Mouse (Mus musculus) spleen, postnatal 36 days (tissue): ENCODE measurements around the gene Glb1l.

ENCODE experiments used
- DNase-seq, 2 experiments: peaks; one replicate each; pipeline ENCODE4 v3.0.0; 2022; ENCODE audit warnings: low spot score in 2 of 2, mixed read lengths in 1 of 2

Gene Glb1l

GRCm38 (mm10) chr1:75231224-75231623 is 20.6 kb upstream of the Glb1l start:
- no peak for DNase-seq

GRCm38 (mm10) chr1:75230335-75230994 is 19.9 kb upstream of the Glb1l start:
- no peak for DNase-seq

GRCm38 (mm10) chr1:75229158-75229557 is 18.5 kb upstream of the Glb1l start:
- DNase-seq: peak in 1 of 2 experiments; percentile 65

GRCm38 (mm10) chr1:75227653-75228052 is 17.0 kb upstream of the Glb1l start:
- DNase-seq: no peak

GRCm38 (mm10) chr1:75226138-75226537 is 15.5 kb upstream of the Glb1l start:
- no peak for DNase-seq

- no peak for DNase-seq
Measured at GRCm38 (mm10) chr1:75225473-75225872, 14.9 kb upstream of the Glb1l start.

GRCm38 (mm10) chr1:75223532-75223931 is 12.9 kb upstream of the Glb1l start:
- DNase-seq: no peak

GRCm38 (mm10) chr1:75222926-75223325 is 12.3 kb upstream of the Glb1l start:
- DNase-seq: no peak

- DNase-seq: no peak
Measured at GRCm38 (mm10) chr1:75221538-75221937, 10.9 kb upstream of the Glb1l start.

GRCm38 (mm10) chr1:75219531-75219930 is 8.9 kb upstream of the Glb1l start, which contains the start of gene Tuba4a:
Gene Tuba4a (minus strand): TSS chr1:75219865.
- peak; percentile 36 to 41 for DNase-seq

- peak; percentile 96 to 97 for DNase-seq
Measured at GRCm38 (mm10) chr1:75219078-75219477, 8.5 kb upstream of the Glb1l start.

GRCm38 (mm10) chr1:75218227-75219001 is 7.8 kb upstream of the Glb1l start:
- DNase-seq: peak; percentile 76 to 78

GRCm38 (mm10) chr1:75217893-75218226 is 7.2 kb upstream of the Glb1l start:
- no peak for DNase-seq

GRCm38 (mm10) chr1:75216797-75217585 is 6.4 kb upstream of the Glb1l start:
- DNase-seq: peak; percentile 50 to 71

GRCm38 (mm10) chr1:75215785-75216184 is 5.2 kb upstream of the Glb1l start:
- no peak for DNase-seq

- no peak for DNase-seq
Measured at GRCm38 (mm10) chr1:75214886-75215285, 4.3 kb upstream of the Glb1l start.

- DNase-seq: no peak
Measured at GRCm38 (mm10) chr1:75214442-75214841, 3.8 kb upstream of the Glb1l start.

GRCm38 (mm10) chr1:75213096-75213495 is 2.5 kb upstream of the Glb1l start:
- DNase-seq: peak in 1 of 2 experiments; percentile 47

- no peak for DNase-seq
Measured at GRCm38 (mm10) chr1:75212542-75212941, 1.9 kb upstream of the Glb1l start.

GRCm38 (mm10) chr1:75211141-75211708 is 612 bp upstream of the Glb1l start:
- DNase-seq: no peak

- peak in 1 of 2 experiments; percentile 45 for DNase-seq
Measured at GRCm38 (mm10) chr1:75208967-75209678, 1.5 kb downstream of the Glb1l start.
